Mouse (Mus musculus) central nervous system, embryonic 18 days (tissue): ENCODE results near the gene Stoml2. TPM values are rescaled to one million over a fixed set of nuclear protein-coding genes. Genes with fewer than 3 reads are reported as not detected.

Experiments
- polyA plus RNA-seq: library from polyadenylated mRNA; depleted of rRNA; stranded (reverse); fragments of >200 nt; gene quantifications from 2 replicates; pipeline ENCODE4 v1.2.3, GENCODE M21; 2012; rRNA removed

The Stoml2 gene
- polyA plus RNA-seq: 121 and 135 TPM in 2 replicates

GRCm38 (mm10) chr4:43031237-43031995, at the start of gene Stoml2:
Gene Stoml2, minus strand, starts transcription at chr4:43031710.

GRCm38 (mm10) chr4:43058753-43059654, 27.5 kb upstream of the Stoml2 start, which contains the start of gene Unc13b:
Gene Unc13b, plus strand, starts transcription at chr4:43058953.

GRCm38 (mm10) chr4:43045659-43046302, 14.3 kb upstream of the Stoml2 start, which contains the start of gene Fam214b:
Gene Fam214b, minus strand, starts transcription at chr4:43046220.

GRCm38 (mm10) chr4:43025084-43025960, 6.2 kb downstream of the Stoml2 start, which contains the start of gene Pigo:
Gene Pigo, minus strand, starts transcription at chr4:43025819.

DNA sequence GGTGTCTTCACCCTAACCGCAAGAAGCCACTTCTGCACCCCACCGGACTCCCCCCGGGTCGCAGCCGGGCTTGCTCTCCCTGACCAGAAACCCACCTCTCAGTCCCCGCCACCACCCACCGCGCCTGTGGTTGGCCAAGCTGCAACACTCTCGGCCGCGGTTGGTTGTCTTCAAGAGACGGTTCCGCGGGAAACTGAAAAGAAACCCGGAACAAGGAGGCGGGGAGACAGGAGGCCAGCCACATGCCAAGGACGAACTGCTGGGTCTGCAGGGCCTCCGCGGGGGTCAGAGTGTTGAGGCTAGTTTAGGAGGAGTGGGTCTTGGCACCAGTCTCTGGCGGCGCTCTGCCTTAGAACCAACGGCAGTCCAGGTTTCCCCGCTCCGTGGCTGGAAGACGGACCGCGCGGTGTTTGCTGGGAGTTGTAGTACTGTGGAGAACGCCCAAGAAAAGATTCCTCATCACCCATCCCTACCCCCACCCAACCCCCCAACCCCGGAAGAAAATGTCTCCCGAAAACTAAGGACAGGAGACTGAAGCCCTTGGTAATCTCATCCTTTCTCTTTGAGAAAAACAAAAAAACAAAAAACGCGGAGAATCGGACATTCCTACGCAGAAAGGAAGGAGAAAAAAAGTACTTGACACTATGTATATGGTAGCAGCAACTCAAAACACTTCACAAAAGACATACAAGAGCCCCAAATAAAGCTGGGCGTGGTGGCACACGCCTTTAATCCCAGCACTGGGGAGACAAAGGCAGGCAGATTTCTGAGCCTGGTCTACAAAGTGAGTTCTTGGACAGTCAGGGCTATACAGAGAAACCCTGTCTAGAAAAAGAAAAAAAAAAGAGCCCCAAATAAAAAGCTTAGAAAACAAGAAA, 21.1 kb downstream of the Stoml2 start, which contains the start of gene Fancg:
Gene Fancg (minus strand): TSS at position 346 of the 878 bp plus-strand sequence.

GRCm38 (mm10) chr4:43000141-43000986, 31.1 kb downstream of the Stoml2 start, which contains the start of gene Vcp:
Gene Vcp, minus strand, starts transcription at chr4:43000507.

Other genes starting within 250 kb of the Stoml2 start
- gene Fam205a1, start 177.8 kb downstream of the Stoml2 start, polyA plus RNA-seq: 0.01 and 0.03 TPM in 2 replicates
- gene Gm12394, start 174.9 kb downstream of the Stoml2 start, polyA plus RNA-seq: 0.12 TPM in 2 replicates
- not detected in 2 replicates for gene Fam205c, start 157.5 kb downstream of the Stoml2 start, polyA plus RNA-seq
- 83.6 and 94.1 TPM in 2 replicates for gene Phf24, start 115.0 kb downstream of the Stoml2 start, polyA plus RNA-seq
- gene Dnajb5, start 81.9 kb downstream of the Stoml2 start, polyA plus RNA-seq: 73.4 and 84.6 TPM in 2 replicates
- gene 1700022I11Rik, start 62.1 kb downstream of the Stoml2 start, polyA plus RNA-seq: 0.19 and 0.23 TPM in 2 replicates
- 242 and 246 TPM in 2 replicates for gene Vcp, start 31.2 kb downstream of the Stoml2 start, polyA plus RNA-seq
- 45.5 and 47.3 TPM in 2 replicates for gene Fancg, start 21.2 kb downstream of the Stoml2 start, polyA plus RNA-seq
- 23.3 and 27.1 TPM in 2 replicates for gene Pigo, start 5.9 kb downstream of the Stoml2 start, polyA plus RNA-seq
- gene Fam214b, start 14.5 kb upstream of the Stoml2 start, polyA plus RNA-seq: 34.5 and 42.5 TPM in 2 replicates
- gene Unc13b, start 27.2 kb upstream of the Stoml2 start, polyA plus RNA-seq: 59.2 and 60.2 TPM in 2 replicates
- gene Atp8b5, start 235.4 kb upstream of the Stoml2 start, polyA plus RNA-seq: 1.2 and 1.4 TPM in 2 replicates